Mouse (Mus musculus): ENCODE data around the gene Klhl11.

The Klhl11 gene

DNA sequence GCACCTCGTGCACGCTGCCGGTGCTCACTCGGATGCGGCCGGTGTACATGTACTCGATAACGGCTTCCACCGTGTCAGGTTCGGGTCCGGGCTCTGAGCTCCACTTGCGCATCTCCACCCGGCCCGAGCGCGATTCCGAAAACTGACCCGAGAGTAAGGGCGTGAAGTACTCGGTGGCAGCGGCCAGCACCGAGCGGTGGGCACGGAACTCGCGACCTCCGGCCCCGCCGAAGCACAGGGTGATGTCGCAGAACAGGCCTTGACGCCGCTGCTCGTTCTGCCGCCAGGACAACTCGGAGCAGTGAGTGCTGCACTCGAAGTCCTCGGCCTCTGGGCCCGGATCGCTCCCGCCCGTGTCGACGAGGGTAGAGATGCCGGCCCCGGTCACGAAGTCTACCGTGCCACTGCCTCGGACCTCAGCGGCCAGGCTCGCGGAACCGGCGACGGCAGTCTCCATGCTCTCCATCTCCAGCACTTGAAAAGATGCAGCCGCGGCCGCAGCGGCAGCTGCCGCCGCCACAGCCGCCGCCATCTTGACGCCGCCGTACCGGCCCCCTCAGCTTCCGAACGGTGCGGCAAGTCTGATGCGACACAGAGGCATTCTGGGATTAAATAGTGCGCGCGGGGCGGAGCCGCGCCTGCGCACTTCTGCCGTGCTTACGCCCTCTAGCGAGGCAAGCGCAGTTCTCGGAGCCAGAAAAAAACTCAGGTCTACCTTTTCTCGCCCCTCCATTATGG is at the start of gene Klhl11:
Gene Klhl11 (minus strand): TSS at position 545 of the 738 bp plus-strand sequence.
- peak; percentile 96 for DNase-seq (ENCODE audit: low read depth)

GRCm38 (mm10) chr11:100520838-100521237 is 48.3 kb upstream of the Klhl11 start:
- no peak for DNase-seq (ENCODE audit: low read depth)

- no peak for DNase-seq (ENCODE audit: low read depth)
These were observed 46.6 kb upstream of the Klhl11 start for GRCm38 (mm10) chr11:100519188-100519587.

DNA sequence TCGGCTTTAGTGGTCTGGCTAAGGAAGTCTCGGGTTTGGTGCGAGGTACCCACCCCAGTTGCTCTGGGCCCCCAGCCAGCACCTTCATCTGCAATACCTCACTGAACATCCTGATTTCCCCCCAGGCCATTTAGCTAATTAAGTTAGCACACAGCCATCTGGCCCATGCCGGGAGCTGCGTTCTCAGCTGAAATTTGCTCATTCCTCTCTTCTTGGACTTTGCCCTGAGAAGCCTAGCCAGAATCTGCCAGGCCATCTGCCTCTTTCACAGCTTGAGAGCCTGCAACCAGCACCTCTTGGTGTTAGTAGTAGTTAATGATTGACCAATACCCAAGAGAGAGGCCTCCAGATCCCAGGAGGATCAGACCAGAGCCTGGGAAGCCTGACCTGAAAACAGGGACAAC is 45.6 kb upstream of the Klhl11 start:
- no peak for DNase-seq (ENCODE audit: low read depth)

GRCm38 (mm10) chr11:100516291-100516690 is 43.8 kb upstream of the Klhl11 start:
- no peak for DNase-seq (ENCODE audit: low read depth)

GRCm38 (mm10) chr11:100515789-100516188 is 43.2 kb upstream of the Klhl11 start:
- no peak for DNase-seq (ENCODE audit: low read depth)

DNA sequence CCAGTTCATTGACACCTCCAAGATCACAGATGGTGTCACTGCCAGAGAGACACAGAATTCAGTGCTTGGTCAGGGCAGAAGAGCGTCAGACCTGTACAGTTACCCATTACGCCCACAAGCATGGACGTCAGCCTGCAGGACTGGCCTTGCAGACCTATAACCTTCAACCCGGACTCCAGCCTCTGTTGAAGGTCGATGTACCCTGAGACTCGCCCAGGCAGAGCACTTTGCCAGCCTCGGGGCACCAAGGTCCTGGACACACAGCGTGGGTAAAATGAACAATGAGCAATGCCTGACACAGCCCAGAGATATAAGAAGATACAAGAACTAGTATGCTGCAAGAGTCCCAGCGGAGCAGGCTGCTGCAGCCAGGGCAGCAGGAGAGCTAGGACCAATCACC is 42.5 kb upstream of the Klhl11 start:
- DNase-seq (ENCODE audit: low read depth) = no peak

- no peak for DNase-seq (ENCODE audit: low read depth)
These were observed 41.2 kb upstream of the Klhl11 start for GRCm38 (mm10) chr11:100513716-100514115.

DNA sequence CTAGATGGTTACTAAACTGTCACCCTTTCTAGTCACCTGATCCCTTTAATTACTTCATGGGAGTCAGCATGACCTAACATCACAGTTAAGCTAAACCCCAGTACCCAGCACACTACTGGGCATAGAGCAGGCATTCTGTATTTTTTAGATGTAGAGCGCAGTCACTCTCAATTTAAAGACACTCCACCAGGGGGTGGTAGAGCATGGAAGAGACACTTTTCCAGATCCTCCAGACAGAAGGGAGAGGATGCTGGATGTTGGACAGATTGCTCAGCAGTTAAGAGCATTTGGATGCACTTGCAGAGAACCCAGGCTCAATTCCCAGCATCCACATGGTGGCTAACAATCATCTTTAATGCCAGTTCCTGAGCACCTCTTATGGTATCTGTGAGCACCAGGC is 39.8 kb upstream of the Klhl11 start:
- no peak for DNase-seq (ENCODE audit: low read depth)

DNA sequence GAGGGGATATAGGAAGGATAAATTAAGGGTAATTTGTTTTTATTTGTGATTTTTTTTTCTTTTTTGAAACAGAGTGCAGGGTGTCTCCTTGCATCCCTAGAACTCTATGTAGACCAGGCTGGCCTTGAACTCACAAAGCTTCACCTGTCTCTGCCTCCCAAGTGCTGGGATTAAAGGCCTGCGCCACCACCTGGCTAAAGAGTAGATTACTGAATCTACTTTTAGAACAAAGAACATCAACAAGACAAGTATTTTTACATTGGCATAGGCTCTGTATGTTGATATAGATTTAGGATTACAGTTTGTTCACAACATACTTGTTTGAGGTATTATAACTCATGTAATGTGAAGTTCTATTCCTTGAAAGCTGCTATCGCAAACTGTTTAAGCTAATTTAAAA is 38.0 kb upstream of the Klhl11 start:
- no peak for DNase-seq (ENCODE audit: low read depth)

DNA sequence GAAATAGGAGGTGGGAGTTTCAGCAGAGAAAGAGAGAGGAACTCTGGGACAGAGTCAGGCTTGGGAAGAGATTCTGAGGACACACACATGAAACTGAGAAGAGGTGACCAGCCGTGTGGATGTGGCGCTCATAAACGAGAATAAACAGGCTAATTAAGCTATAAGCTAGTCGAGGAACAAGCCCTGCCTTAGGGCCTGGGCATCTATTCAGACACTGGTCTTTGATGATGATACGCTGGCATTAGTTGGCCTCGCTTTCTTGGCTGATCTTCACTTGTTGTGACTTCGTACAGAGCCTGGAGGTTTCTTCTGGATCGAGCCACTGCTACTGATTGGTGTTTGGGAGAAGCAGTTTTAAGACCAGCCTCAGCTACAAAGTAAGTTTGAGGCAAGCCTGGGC is 33.5 kb upstream of the Klhl11 start:
- DNase-seq (ENCODE audit: low read depth) = no peak

- no peak for DNase-seq (ENCODE audit: low read depth)
These were observed 32.6 kb upstream of the Klhl11 start for GRCm38 (mm10) chr11:100504990-100505660.

DNA sequence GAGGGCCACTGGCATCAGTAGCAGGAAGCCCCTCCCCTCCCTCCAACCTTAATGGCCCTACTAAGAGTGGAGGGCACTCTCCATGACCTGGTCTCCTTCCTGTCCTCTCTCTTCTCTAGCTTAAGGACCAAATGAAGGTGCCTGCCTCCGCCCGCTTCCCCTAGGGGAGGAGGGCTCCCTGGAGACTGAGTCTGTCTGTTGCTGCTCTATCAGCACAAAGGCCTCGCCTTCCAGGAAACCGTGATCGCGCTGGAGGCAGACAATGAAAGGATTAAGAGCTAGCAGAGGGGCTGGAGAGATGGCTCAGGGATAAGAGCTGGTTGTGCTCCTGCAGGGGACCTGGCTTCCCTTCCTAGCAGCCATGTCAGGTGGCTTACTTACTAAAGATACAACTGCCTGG is 28.8 kb upstream of the Klhl11 start:
- DNase-seq (ENCODE audit: low read depth) = no peak

GRCm38 (mm10) chr11:100500651-100501050 is 28.1 kb upstream of the Klhl11 start:
- no peak for DNase-seq (ENCODE audit: low read depth)

DNA sequence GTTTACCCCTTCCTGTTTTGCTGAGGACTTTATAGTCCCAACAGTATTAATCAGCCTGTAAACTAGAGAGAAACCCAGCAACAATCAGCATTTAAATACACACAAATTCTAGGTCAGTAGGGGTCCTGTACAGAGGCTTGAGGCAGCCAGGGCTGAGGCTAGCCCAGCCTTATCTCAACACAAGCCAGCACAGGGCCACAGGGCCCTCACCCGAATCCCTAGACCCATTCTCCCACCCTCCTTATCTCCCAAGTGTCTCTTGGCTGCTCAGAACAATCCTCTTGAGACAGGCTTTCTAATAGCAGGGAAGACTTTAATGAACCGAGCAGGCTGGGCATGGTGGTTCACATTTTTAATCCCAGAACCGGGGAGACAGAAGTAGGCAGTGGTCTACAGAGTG is 27.7 kb upstream of the Klhl11 start:
- no peak for DNase-seq (ENCODE audit: low read depth)

DNA sequence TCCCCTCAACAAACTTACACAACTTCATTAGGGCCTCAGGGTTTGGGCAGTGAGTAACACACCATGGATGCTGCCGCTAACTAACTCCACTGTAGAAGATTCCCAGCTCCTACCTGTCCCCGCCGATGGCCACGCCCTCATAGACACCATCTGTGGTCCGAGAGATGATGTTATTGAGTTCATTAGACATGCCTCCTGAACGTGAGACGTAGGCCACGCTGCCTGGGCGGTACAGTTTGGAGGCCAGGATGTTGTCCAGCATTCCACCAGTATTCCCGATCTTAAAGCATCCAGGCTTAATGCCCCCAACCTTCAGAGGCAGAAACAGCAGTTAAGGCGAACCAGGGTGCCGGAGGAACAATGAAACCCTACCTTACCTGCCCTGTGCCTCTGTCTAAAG is 21.2 kb upstream of the Klhl11 start:
- peak; percentile 27 for DNase-seq (ENCODE audit: low read depth)

DNA sequence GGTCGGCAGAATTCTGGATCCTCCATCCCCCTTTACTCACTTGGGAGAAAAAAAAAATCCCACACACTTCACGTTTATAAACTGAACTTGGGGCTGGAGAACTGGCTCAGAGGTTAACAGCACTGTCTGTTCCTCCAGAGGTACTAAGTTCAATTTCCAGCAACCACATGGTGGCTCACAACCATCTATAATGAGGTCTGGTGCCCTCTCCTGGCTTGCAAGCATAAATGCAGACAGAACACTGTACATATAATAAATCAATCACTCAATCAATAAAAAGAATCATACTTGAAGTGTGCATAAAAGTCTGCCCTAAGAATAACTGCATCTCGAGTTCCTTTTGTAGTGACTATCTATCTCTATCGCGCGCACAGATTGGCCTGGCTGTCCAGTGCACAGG is 18.4 kb upstream of the Klhl11 start:
- DNase-seq (ENCODE audit: low read depth) = peak; percentile 56

GRCm38 (mm10) chr11:100485801-100486538 is 13.4 kb upstream of the Klhl11 start:
- DNase-seq (ENCODE audit: low read depth) = peak; percentile 65

- DNase-seq (ENCODE audit: low read depth) = no peak
These were observed 11.9 kb upstream of the Klhl11 start for GRCm38 (mm10) chr11:100484461-100484860.

GRCm38 (mm10) chr11:100479152-100479551 is 6.6 kb upstream of the Klhl11 start:
- DNase-seq (ENCODE audit: low read depth) = no peak

- no peak for DNase-seq (ENCODE audit: low read depth)
These were observed 3.7 kb upstream of the Klhl11 start for GRCm38 (mm10) chr11:100476281-100476680.

- DNase-seq (ENCODE audit: low read depth) = no peak
These were observed 374 bp upstream of the Klhl11 start for GRCm38 (mm10) chr11:100472935-100473295.
